Mouse (Mus musculus) liver, adult 2 months (tissue): ENCODE data around the gene Aldh1a1.

Source experiments
- CTCF ChIP-seq: fragments of 200-500 bp; IDR thresholded peaks from 2 replicates; pipeline ENCODE4 v1.5.1; 2011; ENCODE audit warnings: low read depth, low read length, control low read depth
- POLR2A ChIP-seq: fragments of 200-500 bp; IDR thresholded peaks from 2 replicates; pipeline ENCODE4 v1.6.1; 2011; ENCODE audit warnings: low read length, control low read depth; ENCODE audit not compliant: insufficient read depth; ENCODE audit errors: extremely low read depth

- TF ChIP-seq CTCF: no peak
- TF ChIP-seq POLR2A: no peak
These were observed 12.8 kb downstream of the Aldh1a1 start for GRCm38 (mm10) chr19:20505359-20505758.
